Mouse (Mus musculus) hindbrain, embryonic 16.5 days (tissue): ENCODE results near the gene B4galt1. TPM values are rescaled to one million over a fixed set of nuclear protein-coding genes. Genes with fewer than 3 reads are reported as not detected.

ENCODE experiments used
- ATAC-seq: fragments of 200-750 bp; cut with Nextera tagmentation; 2 replicates; pipeline ENCODE4 v1.8.0; 2017; ENCODE audit warnings: moderate TSS enrichment, moderate library complexity
- H3K27ac ChIP-seq: fragments of 300-500 bp; sonication (generic); 2 replicates; pipeline ENCODE4 v1.5.1; 2014; ENCODE audit warnings: low read depth, mild to moderate bottlenecking, control low read depth, low read length, moderate library complexity
- H3K27me3 ChIP-seq: fragments of 300-500 bp; sonication (generic); replicated peaks from 2 replicates; pipeline ENCODE4 v1.6.1; 2014; ENCODE audit warnings: low read length; ENCODE audit not compliant: control insufficient read depth, insufficient read depth
- H3K36me3 ChIP-seq: fragments of 300-500 bp; sonication (generic); 2 replicates; pipeline ENCODE4 v1.6.1; 2014; ENCODE audit warnings: mild to moderate bottlenecking, low read length, moderate library complexity, mixed read lengths; ENCODE audit not compliant: control insufficient read depth, insufficient read depth
- H3K4me1 ChIP-seq: fragments of 300-500 bp; sonication (generic); 2 replicates; pipeline ENCODE4 v1.6.1; 2014; ENCODE audit warnings: low read depth, low read length; ENCODE audit not compliant: control insufficient read depth, insufficient read depth
- H3K4me2 ChIP-seq: fragments of 300-500 bp; sonication (generic); 2 replicates; pipeline ENCODE4 v1.6.1; 2014; ENCODE audit warnings: mild to moderate bottlenecking, low read length, control low read depth, moderate library complexity
- H3K4me3 ChIP-seq: fragments of 300-500 bp; sonication (generic); 2 replicates; pipeline ENCODE4 v1.5.1; 2014; ENCODE audit warnings: mild to moderate bottlenecking, low read length, control low read depth, moderate library complexity
- H3K9ac ChIP-seq: fragments of 300-500 bp; sonication (generic); 2 replicates; pipeline ENCODE4 v1.6.1; 2014; ENCODE audit warnings: low read depth, mild to moderate bottlenecking, control low read depth, low read length, moderate library complexity
- H3K9me3 ChIP-seq: fragments of 300-500 bp; sonication (generic); 2 replicates; pipeline ENCODE4 v1.6.1; 2014; ENCODE audit warnings: mild to moderate bottlenecking, low read length, moderate library complexity; ENCODE audit not compliant: control insufficient read depth
- WGBS: fragments of 180-500 bp; shearing (Covaris S2); extraction: QIAGEN DNeasy Blood & Tissue Kit; methylation state at CpG from one replicate; pipeline ENCODE4 v1.1.7; 2014; 5-methylcytosine and 5-hydroxymethylcytosine counted together
- polyA plus RNA-seq: library from polyadenylated mRNA; unstranded; fragments of >200 nt; fragmentation: Nextera tagmentation; extraction: Ambion mirVana; gene quantifications from 2 replicates; pipeline ENCODE4 v1.2.1, GENCODE M21; 2015

Gene B4galt1
- polyA plus RNA-seq, 1 experiment from 2014 or later, result 6.6 TPM

- no peak for ATAC-seq
- 79% methylated on average over 5 of the region's 5 CpGs for WGBS
Measured at GRCm38 (mm10) chr4:40874794-40875552, 21.2 kb upstream of the B4galt1 start.

DNA sequence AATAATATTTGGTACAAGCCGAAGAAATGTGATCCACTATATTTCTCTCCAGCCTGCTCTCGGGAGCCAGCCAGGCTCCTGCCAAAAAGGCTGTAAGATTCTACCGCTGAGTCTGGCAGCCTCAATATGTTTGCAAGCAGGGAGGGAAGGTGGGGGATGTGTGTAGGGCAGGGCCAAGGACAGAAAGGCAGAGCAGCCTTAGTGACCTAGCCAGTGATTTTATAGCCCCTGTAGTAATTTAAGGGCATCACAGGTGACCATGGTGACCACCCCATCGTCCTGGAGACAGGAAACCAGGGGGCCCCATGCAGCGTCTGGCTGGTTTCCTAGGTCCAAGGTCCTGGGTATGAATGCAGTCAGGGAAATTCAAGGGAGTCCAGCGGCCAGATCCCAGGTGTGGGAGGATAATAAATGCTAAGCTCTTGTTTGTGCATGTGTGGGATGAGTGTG is 20.4 kb upstream of the B4galt1 start:
- Histone ChIP-seq H3K9me3 (no peaks in the 10 kb centered on the region), H3K27ac (no peak overlapping the region; the same call in 1 of the 2 replicates), H3K4me2 (no peak overlapping the region), H3K4me1 (peaks cover 13% of the 10 kb centered on the region), H3K36me3 (no peaks in the 10 kb centered on the region), H3K27me3 (no peaks in the 10 kb centered on the region), H3K4me3 (no peak overlapping the region), H3K9ac (no peak overlapping the region)
- WGBS, result 54% methylated on average over 6 of the region's 6 CpGs
- peak; percentile 32; the same call in 1 of the 2 replicates for ATAC-seq

More at GRCm38 (mm10) chr4:40874794-40875552, 21.2 kb upstream of the B4galt1 start:
- Histone ChIP-seq H3K27ac (no peak overlapping the region), H3K36me3 (no peaks in the 10 kb centered on the region), H3K9ac (no peak overlapping the region), H3K4me2 (no peak overlapping the region), H3K4me3 (no peak overlapping the region), H3K4me1 (peaks cover 13% of the 10 kb centered on the region), H3K9me3 (no peaks in the 10 kb centered on the region), H3K27me3 (no peaks in the 10 kb centered on the region)

DNA sequence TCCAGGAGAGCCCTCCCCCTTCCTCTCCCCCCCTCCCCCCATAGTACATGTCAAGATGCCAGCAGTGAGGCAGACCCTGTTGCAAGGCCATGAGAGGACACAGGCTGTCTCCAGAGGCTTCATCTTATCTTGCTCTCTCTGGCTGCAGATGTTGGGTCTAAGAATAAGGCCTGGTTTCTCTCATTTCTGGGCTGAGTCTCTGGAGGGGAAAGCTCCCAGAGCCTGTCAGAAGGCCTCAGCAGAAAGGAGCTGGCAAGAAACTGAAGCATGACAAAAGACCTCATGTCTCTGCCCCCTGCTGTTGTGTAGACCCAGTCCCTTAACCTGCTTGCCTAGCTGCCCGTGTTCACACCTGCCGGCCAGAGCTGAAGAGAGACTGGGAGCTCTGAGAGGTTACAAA is 19.5 kb upstream of the B4galt1 start:
- H3K9ac ChIP-seq, result no peak overlapping the region
- 78% methylated on average over 2 of the region's 2 CpGs for WGBS
- H3K27ac ChIP-seq, result peak overlapping the region; percentile 13; the same call in 1 of the 2 replicates
- H3K36me3 ChIP-seq, result no peaks in the 10 kb centered on the region
- H3K9me3 ChIP-seq, result no peaks in the 10 kb centered on the region
- H3K4me2 ChIP-seq, result no peak overlapping the region
- H3K27me3 ChIP-seq, result no peaks in the 10 kb centered on the region
- ATAC-seq, result no peak
- peaks cover 13% of the 10 kb centered on the region for H3K4me1 ChIP-seq
- no peak overlapping the region for H3K4me3 ChIP-seq

GRCm38 (mm10) chr4:40872129-40872528 is 18.3 kb upstream of the B4galt1 start:
- 94% methylated on average over 3 of the region's 3 CpGs for WGBS
- Histone ChIP-seq H3K4me3 (no peak overlapping the region), H3K27ac (no peak overlapping the region), H3K9me3 (no peaks in the 10 kb centered on the region), H3K9ac (no peak overlapping the region), H3K27me3 (no peaks in the 10 kb centered on the region), H3K4me2 (no peak overlapping the region), H3K4me1 (peaks cover 11% of the 10 kb centered on the region), H3K36me3 (no peaks in the 10 kb centered on the region)
- ATAC-seq, result no peak

- no peak overlapping the region for H3K4me3 ChIP-seq
- no peaks in the 10 kb centered on the region for H3K27me3 ChIP-seq
- H3K4me1 ChIP-seq, result peaks cover 6% of the 10 kb centered on the region
- H3K9me3 ChIP-seq, result no peaks in the 10 kb centered on the region
- no peak for ATAC-seq
- H3K36me3 ChIP-seq, result no peaks in the 10 kb centered on the region
- 96% methylated on average over 4 of the region's 4 CpGs for WGBS
- no peak overlapping the region for H3K4me2 ChIP-seq
- no peak overlapping the region for H3K9ac ChIP-seq
- no peak overlapping the region for H3K27ac ChIP-seq
Measured at GRCm38 (mm10) chr4:40870206-40870605, 16.4 kb upstream of the B4galt1 start.

GRCm38 (mm10) chr4:40868554-40869232 is 14.9 kb upstream of the B4galt1 start:
- no peak overlapping the region for H3K9ac ChIP-seq
- no peaks in the 10 kb centered on the region for H3K9me3 ChIP-seq
- H3K4me3 ChIP-seq, result no peak overlapping the region
- H3K27me3 ChIP-seq, result no peaks in the 10 kb centered on the region
- no peak overlapping the region for H3K27ac ChIP-seq
- 73% methylated on average over 13 of the region's 13 CpGs for WGBS
- ATAC-seq, result no peak
- H3K4me2 ChIP-seq, result no peak overlapping the region
- H3K36me3 ChIP-seq, result no peaks in the 10 kb centered on the region
- peaks cover under 1% of the 10 kb centered on the region for H3K4me1 ChIP-seq

- Histone ChIP-seq H3K9ac (no peak overlapping the region), H3K4me3 (no peak overlapping the region), H3K27ac (no peak overlapping the region), H3K9me3 (no peaks in the 10 kb centered on the region), H3K4me2 (no peak overlapping the region), H3K4me1 (no peaks in the 10 kb centered on the region), H3K27me3 (no peaks in the 10 kb centered on the region), H3K36me3 (no peaks in the 10 kb centered on the region)
- 96% methylated on average over 12 of the region's 12 CpGs for WGBS
- ATAC-seq, result no peak
Measured at GRCm38 (mm10) chr4:40864361-40864760, 10.6 kb upstream of the B4galt1 start.

- Histone ChIP-seq H3K36me3 (no peaks in the 10 kb centered on the region), H3K27ac (no peak overlapping the region), H3K27me3 (no peaks in the 10 kb centered on the region), H3K4me3 (no peak overlapping the region), H3K9me3 (no peaks in the 10 kb centered on the region), H3K4me1 (no peaks in the 10 kb centered on the region), H3K9ac (no peak overlapping the region), H3K4me2 (no peak overlapping the region)
- 91% methylated on average over 3 of the region's 3 CpGs for WGBS
- no peak for ATAC-seq
Measured at GRCm38 (mm10) chr4:40863340-40863739, 9.5 kb upstream of the B4galt1 start.

DNA sequence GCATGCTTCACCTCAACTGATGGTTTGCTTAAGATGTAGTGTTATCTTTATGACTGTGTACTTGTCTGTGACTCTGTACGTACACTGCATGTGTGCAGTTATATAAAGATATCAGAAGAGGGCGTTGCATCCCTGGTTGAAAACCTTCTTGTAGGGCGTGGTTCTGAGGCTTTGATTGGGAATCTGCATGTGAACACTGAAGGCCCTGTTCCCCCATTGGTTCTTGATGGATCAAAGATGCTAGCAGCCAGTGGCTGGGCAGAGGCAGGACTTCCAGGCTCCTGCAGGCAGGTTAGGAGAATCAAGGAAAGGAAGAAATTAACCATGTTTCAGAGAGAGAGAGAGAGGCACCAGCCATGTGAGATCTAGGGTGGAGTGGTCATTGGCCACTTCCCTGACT is 7.3 kb upstream of the B4galt1 start:
- H3K9me3 ChIP-seq, result no peaks in the 10 kb centered on the region
- ATAC-seq, result no peak
- H3K27me3 ChIP-seq, result no peaks in the 10 kb centered on the region
- no peak overlapping the region for H3K27ac ChIP-seq
- H3K4me3 ChIP-seq, result no peak overlapping the region
- H3K4me1 ChIP-seq, result no peaks in the 10 kb centered on the region
- H3K36me3 ChIP-seq, result no peaks in the 10 kb centered on the region
- no peak overlapping the region for H3K9ac ChIP-seq
- WGBS, result 85% methylated on average over 3 of the region's 3 CpGs
- no peak overlapping the region for H3K4me2 ChIP-seq
